Mouse (Mus musculus): ENCODE data around the gene Pigh. TPM values are rescaled to one million over a fixed set of nuclear protein-coding genes. Genes with fewer than 3 reads are reported as not detected.

The Pigh gene
- polyA plus RNA-seq (2017; shearing (Covaris generic)), result 4.5 TPM

DNA sequence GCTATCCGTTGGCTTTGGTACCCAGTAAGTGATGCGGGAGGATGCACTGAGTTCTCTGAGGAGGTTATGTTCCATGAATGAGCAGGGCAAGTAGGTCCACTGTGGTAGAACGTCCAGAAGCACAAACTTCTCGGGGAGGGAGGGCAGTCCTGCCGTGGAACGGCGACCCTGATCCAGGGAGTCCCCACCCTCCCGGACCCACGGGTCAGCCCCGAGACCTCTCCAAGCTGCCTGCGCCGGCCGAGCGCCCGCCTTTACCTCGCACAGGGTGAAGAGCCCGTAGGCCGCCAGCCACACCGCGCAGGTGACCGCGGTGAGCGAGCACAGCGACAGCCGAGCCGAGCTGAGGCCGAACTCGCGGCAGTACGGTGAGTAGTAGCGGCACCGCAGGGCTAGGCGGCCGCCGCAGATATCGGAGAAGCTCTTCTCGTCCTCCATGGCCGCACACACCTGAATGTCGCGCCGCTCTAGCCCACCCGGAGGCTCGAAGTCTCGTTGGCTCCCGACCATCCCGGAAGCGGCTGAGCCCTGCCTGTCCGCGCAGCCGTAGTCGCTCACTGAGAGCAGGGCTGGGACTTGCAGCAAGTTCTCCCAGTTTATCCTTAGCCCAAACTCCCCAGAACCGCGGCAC is at the start of gene Pigh:
Gene Pigh, minus strand, starts transcription at position 470 of the 631 bp plus-strand sequence.

GRCm38 (mm10) chr12:79130299-79131177 is 41.1 kb upstream of the Pigh start, which contains the start of gene Arg2:
Gene Arg2, plus strand, starts transcription at chr12:79130777.

Other genes with a start within 250 kb of the Pigh start
- 102 TPM for gene Atp6v1d, start 228.0 kb downstream of the Pigh start, polyA plus RNA-seq (2017; shearing (Covaris generic))
- 168 TPM for gene Eif2s1, start 227.8 kb downstream of the Pigh start, polyA plus RNA-seq (2017; shearing (Covaris generic))
- 0.24 TPM for gene Plek2, start 182.7 kb downstream of the Pigh start, polyA plus RNA-seq (2017; shearing (Covaris generic))
- 17.4 TPM for gene Tmem229b, start 82.0 kb downstream of the Pigh start, polyA plus RNA-seq (2017; shearing (Covaris generic))
- not detected for gene Plekhh1, start 60.5 kb downstream of the Pigh start, polyA plus RNA-seq (2017; shearing (Covaris generic))
- gene Arg2, start 41.1 kb upstream of the Pigh start, polyA plus RNA-seq (2017; shearing (Covaris generic)), result 0.52 TPM
- 107 TPM for gene Vti1b, start 83.0 kb upstream of the Pigh start, polyA plus RNA-seq (2017; shearing (Covaris generic))
- 21.1 TPM for gene Rdh11, start 102.6 kb upstream of the Pigh start, polyA plus RNA-seq (2017; shearing (Covaris generic))
- 6.9 TPM for gene Rdh12, start 119.3 kb upstream of the Pigh start, polyA plus RNA-seq (2017; shearing (Covaris generic))
- 21.4 TPM for gene Zfyve26, start 206.7 kb upstream of the Pigh start, polyA plus RNA-seq (2017; shearing (Covaris generic))
- gene Rad51b, start 207.6 kb upstream of the Pigh start, polyA plus RNA-seq (2017; shearing (Covaris generic)), result 0.67 TPM